Mouse (Mus musculus) MEL (cell line): ENCODE results near the gene Btd. TPM values are rescaled to one million over a fixed set of nuclear protein-coding genes. Genes with fewer than 3 reads are reported as not detected.

ENCODE experiments used
- DNase-seq: peaks from one replicate; pipeline ENCODE4 v3.0.0; 2011; ENCODE audit warnings: low read depth, low spot score
- H3K27ac ChIP-seq: 2 replicates; pipeline ENCODE4 v1.5.1; 2012; ENCODE audit warnings: low read depth, mild to moderate bottlenecking, control low read depth, low read length, moderate library complexity; ENCODE audit not compliant: control insufficient read depth
- H3K27me3 ChIP-seq, 2 experiments: fragments of 150-350 bp in 1 of 2; sonication (generic) in 1 of 2; 2 replicates each; pipeline ENCODE4 v1.6.1; 2012; ENCODE audit warnings: low read length in 2 of 2, mild to moderate bottlenecking in 2 of 2, improper control_type of control experiment in 1 of 2, moderate library complexity in 1 of 2; ENCODE audit not compliant: insufficient read depth in 2 of 2, control insufficient read depth in 1 of 2
- H3K36me3 ChIP-seq, 2 experiments: 2 replicates each; pipeline ENCODE4 v1.6.1; 2012 to 2014; ENCODE audit warnings: low read length in 2 of 2, improper control_type of control experiment in 1 of 2, inconsistent platforms in 1 of 2, mild to moderate bottlenecking in 1 of 2; ENCODE audit not compliant: insufficient read depth in 2 of 2, control insufficient read depth in 1 of 2
- H3K4me1 ChIP-seq, 2 experiments: fragments of 150-350 bp in 1 of 2; sonication (generic) in 1 of 2; 2 replicates each; pipeline ENCODE4 v1.6.1; 2012; ENCODE audit warnings: low read length in 2 of 2, improper control_type of control experiment in 1 of 2, mild to moderate bottlenecking in 1 of 2; ENCODE audit not compliant: insufficient read depth in 2 of 2, control insufficient read depth in 1 of 2
- H3K4me3 ChIP-seq, 2 experiments: fragments of 150-350 bp in 1 of 2; sonication (generic) in 1 of 2; 2 replicates each; pipeline ENCODE4 v1.5.1; 2012; ENCODE audit warnings: low read depth in 2 of 2, low read length in 2 of 2, mild to moderate bottlenecking in 2 of 2, moderate library complexity in 2 of 2, control low read depth in 1 of 2, improper control_type of control experiment in 1 of 2; ENCODE audit not compliant: control insufficient read depth in 1 of 2, insufficient read depth in 1 of 2
- H3K79me2 ChIP-seq: 2 replicates; pipeline ENCODE4 v1.6.1; 2012; ENCODE audit warnings: mild to moderate bottlenecking, low read length, moderate library complexity; ENCODE audit not compliant: control insufficient read depth, poor library complexity, insufficient read depth
- H3K9ac ChIP-seq: 2 replicates; pipeline ENCODE4 v1.6.1; 2012; ENCODE audit warnings: low read depth, mild to moderate bottlenecking, control low read depth, low read length, moderate library complexity; ENCODE audit not compliant: control insufficient read depth, poor library complexity, severe bottlenecking
- H3K9me3 ChIP-seq: fragments of 150-350 bp; sonication (generic); replicated peaks from 2 replicates; pipeline ENCODE4 v1.6.1; 2012; ENCODE audit warnings: mild to moderate bottlenecking, low read length, improper control_type of control experiment, moderate library complexity; ENCODE audit not compliant: insufficient read depth
- CHD1 ChIP-seq: IDR thresholded peaks from 2 replicates; pipeline ENCODE4 v1.6.1; 2012; ENCODE audit warnings: low read depth, mild to moderate bottlenecking, inconsistent platforms, low read length, improper control_type of control experiment
- CTCF ChIP-seq, 3 experiments: IDR thresholded peaks in 2 of 3; conservative IDR thresholded peaks in 1 of 3; 2 replicates each; pipeline ENCODE4 v1.5.1; 2011 to 2012; ENCODE audit warnings: low read length in 3 of 3, low read depth in 2 of 3, mild to moderate bottlenecking in 2 of 3, improper control_type of control experiment in 1 of 3, inconsistent platforms in 1 of 3, mixed read lengths in 1 of 3, moderate library complexity in 1 of 3; ENCODE audit not compliant: control insufficient read depth in 1 of 3, insufficient read depth in 1 of 3, poor library complexity in 1 of 3, severe bottlenecking in 1 of 3
- ELF1 ChIP-seq: IDR thresholded peaks from 2 replicates; pipeline ENCODE4 v1.6.1; 2014; ENCODE audit warnings: low read depth, mild to moderate bottlenecking, inconsistent platforms, low read length, improper control_type of control experiment, moderate library complexity
- GABPA ChIP-seq: IDR thresholded peaks from 2 replicates; pipeline ENCODE4 v1.6.1; 2012; ENCODE audit warnings: low read depth, mild to moderate bottlenecking, inconsistent platforms, low read length, improper control_type of control experiment, moderate library complexity
- KAT2A ChIP-seq: conservative IDR thresholded peaks from 2 replicates; pipeline ENCODE4 v1.6.1; 2012; ENCODE audit warnings: low read depth, low read length, improper control_type of control experiment, inconsistent platforms
- MAX ChIP-seq: IDR thresholded peaks from 2 replicates; pipeline ENCODE4 v1.6.1; 2011; ENCODE audit warnings: low read length, improper control_type of control experiment
- MAZ ChIP-seq: IDR thresholded peaks from 2 replicates; pipeline ENCODE4 v1.6.1; 2012; ENCODE audit warnings: low read depth, mild to moderate bottlenecking, inconsistent platforms, low read length, improper control_type of control experiment
- MXI1 ChIP-seq: IDR thresholded peaks from 2 replicates; pipeline ENCODE4 v1.6.1; 2011; ENCODE audit warnings: mild to moderate bottlenecking, low read depth, low read length, improper control_type of control experiment
- MYB ChIP-seq: IDR thresholded peaks from 2 replicates; pipeline ENCODE4 v1.6.1; 2011; ENCODE audit warnings: mild to moderate bottlenecking, low read depth, low read length, improper control_type of control experiment
- MYC ChIP-seq: IDR thresholded peaks from 2 replicates; pipeline ENCODE4 v1.6.1; 2011; ENCODE audit warnings: low read depth, mild to moderate bottlenecking, low read length, improper control_type of control experiment, moderate library complexity
- POLR2AphosphoS5 ChIP-seq: IDR thresholded peaks from 2 replicates; pipeline ENCODE4 v1.6.1; 2012; ENCODE audit warnings: low read depth, borderline replicate concordance, mild to moderate bottlenecking, inconsistent platforms, low read length, moderate library complexity, mixed read lengths
- RAD21 ChIP-seq: IDR thresholded peaks from 2 replicates; pipeline ENCODE4 v1.6.1; 2011; ENCODE audit warnings: mild to moderate bottlenecking, low read depth, low read length, improper control_type of control experiment
- RCOR1 ChIP-seq: IDR thresholded peaks from 2 replicates; pipeline ENCODE4 v1.6.1; 2012; ENCODE audit warnings: low read depth, mild to moderate bottlenecking, inconsistent platforms, low read length, improper control_type of control experiment
- SIN3A ChIP-seq: IDR thresholded peaks from 2 replicates; pipeline ENCODE4 v1.6.1; 2012; ENCODE audit warnings: low read length, improper control_type of control experiment, inconsistent platforms
- SMC3 ChIP-seq: IDR thresholded peaks from 2 replicates; pipeline ENCODE4 v1.6.1; 2011; ENCODE audit warnings: low read depth, low read length, improper control_type of control experiment
- TCF12 ChIP-seq: IDR thresholded peaks from 2 replicates; pipeline ENCODE4 v1.6.1; 2014; ENCODE audit warnings: low read depth, mild to moderate bottlenecking, inconsistent platforms, low read length, improper control_type of control experiment, moderate library complexity
- UBTF ChIP-seq: IDR thresholded peaks from 2 replicates; pipeline ENCODE4 v1.6.1; 2012; ENCODE audit warnings: low read depth, mild to moderate bottlenecking, inconsistent platforms, low read length, improper control_type of control experiment, moderate library complexity, borderline replicate concordance; ENCODE audit not compliant: insufficient read depth
- polyA plus RNA-seq, 2 experiments: library from polyadenylated mRNA; stranded (reverse) in 1 of 2; unstranded in 1 of 2; fragments of >175 nt in 1 of 2; fragments of >200 nt in 1 of 2; gene quantifications; 2 replicates each; pipeline versions ENCODE4 v1.2.1 to v1.2.4; 2012; ENCODE audit warnings: low replicate concordance in 2 of 2, low read depth in 1 of 2; ENCODE audit not compliant: insufficient read length in 2 of 2, insufficient read depth in 1 of 2, missing spikeins in 1 of 2
- total RNA-seq: library from RNA; depleted of rRNA; stranded (reverse); fragments of 300-350 nt; gene quantifications from 2 replicates; pipeline ENCODE4 v1.2.3, GENCODE M21; 2012

Btd gene
- total and polyA plus RNA-seq, 3 experiments = 7.2 to 12.9 TPM; not detected in 1

GRCm38 (mm10) chr14:31594693-31595092 lies 46.1 kb upstream of the Btd start:
- TF ChIP-seq MAZ = no peak
- no peak for TF ChIP-seq MAX
- no peak for TF ChIP-seq SIN3A
- no peak for TF ChIP-seq KAT2A
- DNase-seq = no peak
- H3K4me1 ChIP-seq = no peaks in the 10 kb centered on the region
- no peak overlapping the region for H3K4me3 ChIP-seq
- no peaks in the 10 kb centered on the region for H3K9me3 ChIP-seq
- no peak overlapping the region for H3K27ac ChIP-seq
- H3K9ac ChIP-seq = no peak overlapping the region
- H3K79me2 ChIP-seq = no peaks in the 10 kb centered on the region
- H3K27me3 ChIP-seq = no peaks in the 10 kb centered on the region
- H3K36me3 ChIP-seq = no peaks in the 10 kb centered on the region; a peak in 1 of 4 replicates

- Histone ChIP-seq H3K9ac (no peak overlapping the region), H3K4me3 (no peak overlapping the region), H3K4me1 (no peaks in the 10 kb centered on the region), H3K36me3 (no peaks in the 10 kb centered on the region; a peak in 1 of 4 replicates), H3K79me2 (no peaks in the 10 kb centered on the region), H3K9me3 (no peaks in the 10 kb centered on the region), H3K27ac (no peak overlapping the region), H3K27me3 (no peaks in the 10 kb centered on the region)
- TF ChIP-seq CHD1 (no peak), MYB (no peak), TCF12 (no peak), MAZ (no peak), RAD21 (no peak), UBTF (no peak), ELF1 (no peak)
- no peak for DNase-seq
Measured at GRCm38 (mm10) chr14:31596408-31596807, 44.4 kb upstream of the Btd start.

GRCm38 (mm10) chr14:31597446-31597845 lies 43.4 kb upstream of the Btd start:
- Histone ChIP-seq H3K9me3 (no peaks in the 10 kb centered on the region), H3K4me1 (no peaks in the 10 kb centered on the region), H3K79me2 (no peaks in the 10 kb centered on the region), H3K4me3 (no peak overlapping the region), H3K9ac (no peak overlapping the region), H3K36me3 (no peaks in the 10 kb centered on the region; a peak in 1 of 4 replicates), H3K27me3 (no peaks in the 10 kb centered on the region), H3K27ac (no peak overlapping the region)
- DNase-seq = no peak
- TF ChIP-seq CTCF (IDR thresholded peaks at IDR 0.05 in 2 of 3, conservative IDR thresholded peaks at IDR 0.05 in 1 of 3; ENCODE audit: control insufficient read depth in 1 of 3, insufficient read depth in 1 of 3, low read depth in 2 of 3, low read length in 3 of 3, poor library complexity in 1 of 3, severe bottlenecking in 1 of 3) (no peak), SMC3 (no peak), GABPA (no peak), POLR2AphosphoS5 (no peak), RCOR1 (no peak), RAD21 (no peak), TCF12 (no peak), UBTF (no peak), MXI1 (no peak), MYC (no peak)
